Mouse (Mus musculus) ES-E14 (cell line): ENCODE results near the gene Cela2a. TPM values are rescaled to one million over a fixed set of nuclear protein-coding genes. Genes with fewer than 3 reads are reported as not detected.

Source experiments
- DNase-seq: peaks from one replicate; pipeline ENCODE4 v3.0.0-alpha.2; 2013; ENCODE audit warnings: low read depth, low spot score
- H3K27ac ChIP-seq: 2 replicates; pipeline ENCODE4 v1.5.1; 2012; ENCODE audit warnings: low read depth, mild to moderate bottlenecking, low read length, moderate library complexity, mixed read lengths; ENCODE audit not compliant: poor library complexity, insufficient read depth, severe bottlenecking
- H3K36me3 ChIP-seq: 2 replicates; pipeline ENCODE4 v1.6.1; 2012; ENCODE audit warnings: mild to moderate bottlenecking, low read length, moderate library complexity, mixed read lengths; ENCODE audit not compliant: control insufficient read depth, poor library complexity, insufficient read depth, severe bottlenecking
- H3K4me1 ChIP-seq, 2 experiments: fragments of 150-350 bp in 1 of 2; sonication (generic) in 1 of 2; 2 replicates each; pipeline ENCODE4 v1.6.1; 2012; ENCODE audit warnings: low read length in 2 of 2, mild to moderate bottlenecking in 1 of 2, mixed read lengths in 1 of 2; ENCODE audit not compliant: control insufficient read depth in 2 of 2, insufficient read depth in 2 of 2, poor library complexity in 1 of 2
- H3K4me3 ChIP-seq, 2 experiments: fragments of 150-350 bp in 1 of 2; sonication (generic) in 1 of 2; 2 replicates each; pipeline ENCODE4 v1.5.1; 2012; ENCODE audit warnings: low read length in 2 of 2, low read depth in 1 of 2, mild to moderate bottlenecking in 1 of 2, mixed read lengths in 1 of 2; ENCODE audit not compliant: insufficient read depth in 1 of 2, poor library complexity in 1 of 2, severe bottlenecking in 1 of 2
- H3K9ac ChIP-seq: 2 replicates; pipeline ENCODE4 v1.6.1; 2012; ENCODE audit warnings: low read depth, mild to moderate bottlenecking, low read length, mixed read lengths; ENCODE audit not compliant: poor library complexity, insufficient read depth, severe bottlenecking
- H3K9me3 ChIP-seq: fragments of 150-350 bp; sonication (generic); 2 replicates; pipeline ENCODE4 v1.6.1; 2012; ENCODE audit warnings: low read depth, mild to moderate bottlenecking, low read length; ENCODE audit not compliant: control insufficient read depth, insufficient read depth
- CHD2 ChIP-seq: IDR thresholded peaks from 2 replicates; pipeline ENCODE4 v1.6.1; 2014; ENCODE audit warnings: mild to moderate bottlenecking, low read depth, low read length, inconsistent platforms
- HCFC1 ChIP-seq: IDR thresholded peaks from 2 replicates; pipeline ENCODE4 v1.6.1; 2012; ENCODE audit warnings: low read length, inconsistent platforms, borderline replicate concordance; ENCODE audit not compliant: insufficient read depth
- MAFK ChIP-seq: IDR thresholded peaks from 2 replicates; pipeline ENCODE4 v1.6.1; 2014; ENCODE audit warnings: mild to moderate bottlenecking, low read depth, low read length, inconsistent platforms; ENCODE audit not compliant: insufficient read depth
- ZC3H11A ChIP-seq: IDR thresholded peaks from 2 replicates; pipeline ENCODE4 v1.6.1; 2012; ENCODE audit warnings: low read depth, mild to moderate bottlenecking, inconsistent platforms, low read length, borderline replicate concordance
- ZNF384 ChIP-seq: IDR thresholded peaks from 2 replicates; pipeline ENCODE4 v1.6.1; 2012; ENCODE audit warnings: low read depth, low read length, inconsistent platforms
- in situ Hi-C, 2 experiments: fragments of 600-800 bp; cut with MboI; formaldehyde crosslinking; loops; one replicate each; pipeline ENCODE4 v1.15.1; 2025; ENCODE audit warnings: low sequenced_read_pairs in 2 of 2, inconsistent platforms in 1 of 2; ENCODE audit not compliant: unreplicated experiment in 2 of 2
- total RNA-seq: library from RNA; depleted of rRNA; stranded (reverse); fragments of 300-350 nt; gene quantifications from 2 replicates; pipeline ENCODE4 v1.2.3, GENCODE M21; 2012

Gene Cela2a
- total RNA-seq, 1 experiment: 8.2 TPM

DNA sequence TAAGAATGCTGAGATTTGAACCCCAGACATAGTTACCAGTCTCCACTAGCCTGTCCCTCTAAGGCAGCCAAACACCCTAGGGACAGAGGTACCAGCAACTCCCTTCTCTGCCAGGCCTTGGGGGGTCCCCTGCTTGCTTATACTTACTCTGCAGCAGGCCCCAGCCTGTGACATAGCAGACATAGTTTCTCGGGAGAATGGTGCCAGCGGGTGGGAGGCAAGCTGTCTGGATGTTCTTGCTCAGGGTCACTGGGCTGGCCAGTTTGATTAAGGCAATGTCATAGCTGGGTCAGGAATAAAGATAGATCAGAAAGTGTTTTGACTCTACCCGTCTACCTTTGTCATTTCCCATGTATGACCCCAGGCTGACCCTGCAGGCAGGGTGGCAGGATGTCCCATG, 4.8 kb downstream of the Cela2a start:
- no peak for DNase-seq
- no peaks in the 10 kb centered on the region for H3K36me3 ChIP-seq
- in situ Hi-C loops: no loop called here
- H3K9ac ChIP-seq: no peak overlapping the region
- H3K4me3 ChIP-seq: no peak overlapping the region
- TF ChIP-seq ZC3H11A (no peak), MAFK (no peak), HCFC1 (no peak)
- no peaks in the 10 kb centered on the region for H3K9me3 ChIP-seq
- H3K4me1 ChIP-seq: peaks cover 4 to 10% of the 10 kb centered on the region in 2 experiments; a peak in 3 of 4 replicates
- H3K27ac ChIP-seq: no peak overlapping the region; the same call in 1 of the 2 replicates

DNA sequence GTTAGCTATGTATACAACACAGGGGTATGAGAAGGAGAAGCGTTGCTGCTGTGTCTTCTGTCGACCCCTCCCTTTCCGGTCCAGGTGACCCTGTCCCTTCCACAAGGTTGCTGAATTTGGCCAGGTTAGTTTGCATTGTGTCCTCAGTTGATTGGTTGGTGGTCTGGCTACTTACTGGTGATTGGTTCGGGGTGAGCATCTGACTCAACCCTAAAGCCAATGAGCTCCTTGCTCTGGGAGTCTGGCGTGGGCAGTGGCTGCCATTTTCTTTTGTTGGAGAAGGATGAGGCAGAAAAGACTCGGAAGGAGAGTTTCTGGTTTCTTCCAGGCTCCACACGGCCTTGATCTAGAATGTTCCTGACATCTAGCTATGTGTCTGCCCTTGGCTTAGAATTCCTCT, 6.6 kb downstream of the Cela2a start:
- DNase-seq: no peak
- in situ Hi-C loops: no loop called here
- H3K4me3 ChIP-seq: 0 out of 4 replicates have a peak overlapping the region, but pooled peaks of 1 of the 2 experiments have one; percentile 9
- H3K4me1 ChIP-seq: peaks cover 4 to 10% of the 10 kb centered on the region in 2 experiments; a peak in 3 of 4 replicates
- no peaks in the 10 kb centered on the region for H3K9me3 ChIP-seq
- no peaks in the 10 kb centered on the region for H3K36me3 ChIP-seq
- no peak overlapping the region for H3K27ac ChIP-seq
- H3K9ac ChIP-seq: no peak overlapping the region
- TF ChIP-seq ZC3H11A (no peak), CHD2 (0 out of 2 replicates have a peak, but pooled peaks have one; percentile 46)

DNA sequence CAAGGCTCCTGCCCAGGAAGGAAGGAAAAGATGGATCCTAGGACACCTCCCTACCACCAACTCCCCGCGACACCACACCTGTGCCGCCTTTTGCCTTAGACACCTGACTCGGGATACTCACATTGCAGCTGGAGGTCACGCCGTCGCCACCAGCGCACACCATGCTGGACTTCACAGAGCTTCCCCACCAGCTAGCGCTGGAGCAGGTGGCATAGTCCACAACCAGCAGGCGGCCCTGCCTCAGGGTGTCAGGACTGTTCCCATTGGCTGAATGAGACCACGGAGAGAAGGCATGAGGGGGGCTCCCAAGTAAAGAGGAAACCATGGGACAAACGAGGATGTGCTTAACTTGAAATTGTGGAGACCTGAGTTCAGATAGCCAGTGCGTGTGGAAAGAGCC, 7.1 kb downstream of the Cela2a start:
- Histone ChIP-seq H3K9me3 (no peaks in the 10 kb centered on the region), H3K4me3 (peak overlapping the region in 1 of 2 experiments; percentile 9; a peak in 1 of 4 replicates), H3K4me1 (peaks cover 4 to 10% of the 10 kb centered on the region in 2 experiments; a peak in 3 of 4 replicates), H3K36me3 (no peaks in the 10 kb centered on the region; the same call in 1 of the 2 replicates), H3K9ac (no peak overlapping the region), H3K27ac (no peak overlapping the region)
- DNase-seq: no peak
- no peak for TF ChIP-seq CHD2
- in situ Hi-C loops: no loop called here

DNA sequence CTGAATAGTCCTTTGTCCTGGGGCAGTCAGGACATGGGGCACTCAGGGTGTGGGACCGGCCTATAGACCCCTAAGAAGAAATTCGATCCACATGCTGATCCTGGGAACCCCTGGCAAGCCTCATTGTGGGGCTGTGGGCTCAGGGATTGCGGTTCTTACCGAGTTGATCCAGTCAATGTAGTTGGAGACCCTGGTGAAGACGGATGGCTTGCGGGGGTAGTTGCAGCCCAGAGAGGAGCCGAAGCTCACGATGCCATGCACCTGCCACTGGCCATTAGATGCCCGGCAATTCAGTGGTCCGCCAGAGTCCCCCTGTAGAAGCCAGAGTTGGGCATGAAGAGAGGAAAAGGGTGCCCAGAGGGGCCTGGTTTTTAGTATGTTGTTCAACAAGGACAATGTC, 8.3 kb downstream of the Cela2a start:
- H3K4me3 ChIP-seq: no peak overlapping the region
- no peak for DNase-seq
- no peak overlapping the region for H3K27ac ChIP-seq
- H3K9ac ChIP-seq: no peak overlapping the region
- in situ Hi-C loops: no loop called here
- H3K36me3 ChIP-seq: no peaks in the 10 kb centered on the region; the same call in 1 of the 2 replicates
- H3K4me1 ChIP-seq: peaks cover 2 to 7% of the 10 kb centered on the region in 2 experiments; a peak in 2 of 4 replicates
- TF ChIP-seq MAFK (no peak), ZNF384 (no peak), HCFC1 (no peak), CHD2 (no peak), ZC3H11A (no peak)
- H3K9me3 ChIP-seq: no peaks in the 10 kb centered on the region

DNA sequence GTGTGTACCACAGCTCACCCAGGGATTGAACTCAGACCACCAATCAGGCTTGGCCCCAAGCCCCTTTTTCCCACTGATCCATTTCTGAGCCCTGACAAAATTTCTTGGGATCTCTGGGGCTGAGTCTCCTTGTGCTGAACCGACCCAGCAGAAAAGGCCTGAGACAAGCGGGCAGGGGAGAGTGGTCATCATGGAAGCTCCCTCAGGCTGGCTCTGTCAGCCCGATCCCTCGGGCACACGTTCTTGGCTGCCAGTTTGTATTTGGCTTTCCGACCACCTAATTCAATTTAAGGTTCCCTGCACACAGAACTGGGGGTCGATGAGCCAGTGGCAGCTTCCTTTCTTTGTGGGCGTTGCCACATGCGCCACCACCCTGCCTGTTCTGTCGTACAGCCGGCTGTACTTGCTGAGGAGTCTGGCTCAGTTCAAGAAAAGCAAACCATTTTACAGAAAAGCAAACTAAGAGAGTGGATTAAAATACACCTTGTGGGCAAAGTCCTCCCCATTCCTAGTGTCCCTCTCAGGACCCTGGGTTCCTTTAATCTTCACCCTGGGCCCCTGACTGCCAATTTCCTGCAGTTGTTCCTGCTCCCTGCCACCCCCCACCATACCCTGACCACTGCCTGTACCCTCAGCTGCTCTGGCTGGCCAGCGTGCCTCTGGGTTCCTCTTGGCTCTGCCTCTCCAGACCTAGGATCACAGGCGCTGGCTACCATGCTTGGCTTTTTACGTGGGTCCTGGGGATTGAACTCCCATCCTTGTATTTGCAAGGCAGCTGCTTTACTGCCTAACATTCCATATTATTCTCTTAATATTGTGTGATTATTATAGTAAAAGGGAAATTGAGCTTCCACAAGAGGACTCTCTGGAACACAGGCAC, 8.9 kb downstream of the Cela2a start:
- H3K4me1 ChIP-seq: peaks cover 0 to 6% of the 10 kb centered on the region in 2 experiments; a peak in 2 of 4 replicates
- TF ChIP-seq MAFK: no peak
- no peak for TF ChIP-seq CHD2
- no peak for TF ChIP-seq ZC3H11A
- no peak for TF ChIP-seq ZNF384
- TF ChIP-seq HCFC1: no peak
- no peak overlapping the region for H3K9ac ChIP-seq
- no peak overlapping the region for H3K27ac ChIP-seq
- DNase-seq: no peak
- H3K4me3 ChIP-seq: no peak overlapping the region
- no peaks in the 10 kb centered on the region for H3K9me3 ChIP-seq
- in situ Hi-C loops: no loop called here
- H3K36me3 ChIP-seq: no peaks in the 10 kb centered on the region; the same call in 1 of the 2 replicates
